Mouse (Mus musculus): Measurements from ENCODE around the gene Park7. TPM values are rescaled to one million over a fixed set of nuclear protein-coding genes. Genes with fewer than 3 reads are reported as not detected.

The Park7 gene
- 390 and 413 TPM in 2 replicates for polyA plus RNA-seq (2015; fragmentation: Nextera tagmentation; extraction: Ambion mirVana)

GRCm38 (mm10) chr4:150914290-150914733, at the start of gene Park7, which contains the start of gene Tnfrsf9:
Gene Park7 (minus strand): TSS chr4:150914437.
Gene Tnfrsf9 (plus strand): TSS chr4:150914562.
- peak; percentile 88 for ATAC-seq

GRCm38 (mm10) chr4:150963711-150964110, 49.5 kb upstream of the Park7 start:
- peaks cover 3% of the 10 kb centered on the region; the same call in 1 of the 2 replicates for H3K4me1 ChIP-seq (ENCODE audit: control insufficient read depth, insufficient read depth, low read depth, low read length)
- no peak for ATAC-seq
- H3K27ac ChIP-seq (ENCODE audit: low read depth, low read length), result no peak overlapping the region
- H3K36me3 ChIP-seq (ENCODE audit: control insufficient read depth, insufficient read depth, low read length), result no peaks in the 10 kb centered on the region
- H3K27me3 ChIP-seq (replicated peaks; ENCODE audit: control insufficient read depth, insufficient read depth, low read length), result no peaks in the 10 kb centered on the region
- H3K4me3 ChIP-seq (ENCODE audit: low read length), result no peak overlapping the region
- H3K9ac ChIP-seq (ENCODE audit: low read depth, low read length), result no peak overlapping the region
- no peaks in the 10 kb centered on the region for H3K9me3 ChIP-seq (ENCODE audit: control insufficient read depth, low read length)
- no peak overlapping the region for H3K4me2 ChIP-seq (ENCODE audit: low read length)
- 75% methylated on average over 2 of the region's 2 CpGs for WGBS

More at GRCm38 (mm10) chr4:150914290-150914733, at the start of gene Park7, which contains the start of gene Tnfrsf9:
- Histone ChIP-seq H3K9me3 (ENCODE audit: control insufficient read depth, low read length) (no peaks in the 10 kb centered on the region), H3K4me2 (ENCODE audit: low read length) (peak within 1 kb of the TSS; percentile 82), H3K36me3 (ENCODE audit: control insufficient read depth, insufficient read depth, low read length) (no peaks in the 10 kb centered on the region), H3K4me1 (ENCODE audit: control insufficient read depth, insufficient read depth, low read depth, low read length) (peaks cover 14% of the 10 kb centered on the region), H3K27me3 (replicated peaks; ENCODE audit: control insufficient read depth, insufficient read depth, low read length) (no peaks in the 10 kb centered on the region), H3K27ac (ENCODE audit: low read depth, low read length) (peak within 1 kb of the TSS; percentile 87), H3K4me3 (ENCODE audit: low read length) (peak within 1 kb of the TSS; percentile 63), H3K9ac (ENCODE audit: low read depth, low read length) (peak within 1 kb of the TSS; percentile 87)
- 0% methylated on average over 48 of the region's 48 CpGs for WGBS

- 67% methylated on average over 6 of the region's 6 CpGs for WGBS
Observed at GRCm38 (mm10) chr4:150962231-150962630, 48.0 kb upstream of the Park7 start.

GRCm38 (mm10) chr4:150958536-150958935, 44.3 kb upstream of the Park7 start:
- ATAC-seq, result no peak
- H3K4me1 ChIP-seq (ENCODE audit: control insufficient read depth, insufficient read depth, low read depth, low read length), result peaks cover 6% of the 10 kb centered on the region
- WGBS, result 76% methylated on average over 7 of the region's 7 CpGs

More at GRCm38 (mm10) chr4:150962231-150962630, 48.0 kb upstream of the Park7 start:
- Histone ChIP-seq H3K4me2 (ENCODE audit: low read length) (no peak overlapping the region), H3K27ac (ENCODE audit: low read depth, low read length) (no peak overlapping the region), H3K4me3 (ENCODE audit: low read length) (no peak overlapping the region), H3K9ac (ENCODE audit: low read depth, low read length) (no peak overlapping the region), H3K9me3 (ENCODE audit: control insufficient read depth, low read length) (no peaks in the 10 kb centered on the region), H3K4me1 (ENCODE audit: control insufficient read depth, insufficient read depth, low read depth, low read length) (peaks cover 3% of the 10 kb centered on the region; the same call in 1 of the 2 replicates), H3K36me3 (ENCODE audit: control insufficient read depth, insufficient read depth, low read length) (no peaks in the 10 kb centered on the region), H3K27me3 (replicated peaks; ENCODE audit: control insufficient read depth, insufficient read depth, low read length) (no peaks in the 10 kb centered on the region)
- ATAC-seq, result no peak

GRCm38 (mm10) chr4:150957106-150957458, 42.8 kb upstream of the Park7 start:
- 32% methylated on average over 1 of the region's 1 CpGs for whole genome bisulfite sequencing

More at GRCm38 (mm10) chr4:150958536-150958935, 44.3 kb upstream of the Park7 start:
- Histone ChIP-seq H3K36me3 (ENCODE audit: control insufficient read depth, insufficient read depth, low read length) (no peaks in the 10 kb centered on the region), H3K27me3 (replicated peaks; ENCODE audit: control insufficient read depth, insufficient read depth, low read length) (no peaks in the 10 kb centered on the region), H3K4me3 (ENCODE audit: low read length) (no peak overlapping the region), H3K4me2 (ENCODE audit: low read length) (no peak overlapping the region), H3K9me3 (ENCODE audit: control insufficient read depth, low read length) (no peaks in the 10 kb centered on the region), H3K9ac (ENCODE audit: low read depth, low read length) (no peak overlapping the region), H3K27ac (ENCODE audit: low read depth, low read length) (no peak overlapping the region)

GRCm38 (mm10) chr4:150956369-150957105, 42.3 kb upstream of the Park7 start:
- Histone ChIP-seq H3K9me3 (ENCODE audit: control insufficient read depth, low read length) (no peaks in the 10 kb centered on the region), H3K4me1 (ENCODE audit: control insufficient read depth, insufficient read depth, low read depth, low read length) (peaks cover 6% of the 10 kb centered on the region), H3K36me3 (ENCODE audit: control insufficient read depth, insufficient read depth, low read length) (no peaks in the 10 kb centered on the region), H3K4me3 (ENCODE audit: low read length) (no peak overlapping the region), H3K27ac (ENCODE audit: low read depth, low read length) (peak overlapping the region; percentile 19; the same call in 1 of the 2 replicates), H3K27me3 (replicated peaks; ENCODE audit: control insufficient read depth, insufficient read depth, low read length) (no peaks in the 10 kb centered on the region), H3K9ac (ENCODE audit: low read depth, low read length) (no peak overlapping the region), H3K4me2 (ENCODE audit: low read length) (no peak overlapping the region)
- 42% methylated on average over 13 of the region's 13 CpGs for WGBS
- peak; percentile 77 for ATAC-seq

More at GRCm38 (mm10) chr4:150957106-150957458, 42.8 kb upstream of the Park7 start:
- no peak overlapping the region for H3K4me3 ChIP-seq (ENCODE audit: low read length)
- H3K36me3 ChIP-seq (ENCODE audit: control insufficient read depth, insufficient read depth, low read length), result no peaks in the 10 kb centered on the region
- H3K27me3 ChIP-seq (replicated peaks; ENCODE audit: control insufficient read depth, insufficient read depth, low read length), result no peaks in the 10 kb centered on the region
- H3K27ac ChIP-seq (ENCODE audit: low read depth, low read length), result no peak overlapping the region
- H3K4me2 ChIP-seq (ENCODE audit: low read length), result no peak overlapping the region
- ATAC-seq, result no peak; the same call in 1 of the 2 replicates
- no peaks in the 10 kb centered on the region for H3K9me3 ChIP-seq (ENCODE audit: control insufficient read depth, low read length)
- H3K4me1 ChIP-seq (ENCODE audit: control insufficient read depth, insufficient read depth, low read depth, low read length), result peaks cover 6% of the 10 kb centered on the region
- no peak overlapping the region for H3K9ac ChIP-seq (ENCODE audit: low read depth, low read length)

- H3K36me3 ChIP-seq (ENCODE audit: control insufficient read depth, insufficient read depth, low read length), result no peaks in the 10 kb centered on the region
- no peak overlapping the region for H3K4me3 ChIP-seq (ENCODE audit: low read length)
- H3K9ac ChIP-seq (ENCODE audit: low read depth, low read length), result no peak overlapping the region
- no peak overlapping the region for H3K27ac ChIP-seq (ENCODE audit: low read depth, low read length)
- ATAC-seq, result no peak
- H3K27me3 ChIP-seq (replicated peaks; ENCODE audit: control insufficient read depth, insufficient read depth, low read length), result no peaks in the 10 kb centered on the region
- WGBS, result 89% methylated on average over 10 of the region's 10 CpGs
- H3K4me2 ChIP-seq (ENCODE audit: low read length), result no peak overlapping the region
- H3K4me1 ChIP-seq (ENCODE audit: control insufficient read depth, insufficient read depth, low read depth, low read length), result no peaks in the 10 kb centered on the region
- no peaks in the 10 kb centered on the region for H3K9me3 ChIP-seq (ENCODE audit: control insufficient read depth, low read length)
Observed at GRCm38 (mm10) chr4:150950972-150951371, 36.7 kb upstream of the Park7 start.

GRCm38 (mm10) chr4:150944707-150945106, 30.5 kb upstream of the Park7 start:
- Histone ChIP-seq H3K4me3 (ENCODE audit: low read length) (no peak overlapping the region), H3K27ac (ENCODE audit: low read depth, low read length) (no peak overlapping the region), H3K4me1 (ENCODE audit: control insufficient read depth, insufficient read depth, low read depth, low read length) (no peaks in the 10 kb centered on the region), H3K27me3 (replicated peaks; ENCODE audit: control insufficient read depth, insufficient read depth, low read length) (no peaks in the 10 kb centered on the region), H3K9me3 (ENCODE audit: control insufficient read depth, low read length) (no peaks in the 10 kb centered on the region), H3K4me2 (ENCODE audit: low read length) (no peak overlapping the region), H3K9ac (ENCODE audit: low read depth, low read length) (no peak overlapping the region), H3K36me3 (ENCODE audit: control insufficient read depth, insufficient read depth, low read length) (no peaks in the 10 kb centered on the region)
- no peak for ATAC-seq
- WGBS, result 94% methylated on average over 7 of the region's 7 CpGs

GRCm38 (mm10) chr4:150939991-150940651, 25.9 kb upstream of the Park7 start:
- H3K9ac ChIP-seq (ENCODE audit: low read depth, low read length), result no peak overlapping the region
- WGBS, result 70% methylated on average over 13 of the region's 13 CpGs
- no peaks in the 10 kb centered on the region for H3K36me3 ChIP-seq (ENCODE audit: control insufficient read depth, insufficient read depth, low read length)
- no peak overlapping the region for H3K27ac ChIP-seq (ENCODE audit: low read depth, low read length)
- no peaks in the 10 kb centered on the region for H3K9me3 ChIP-seq (ENCODE audit: control insufficient read depth, low read length)
- no peak overlapping the region for H3K4me3 ChIP-seq (ENCODE audit: low read length)
- no peak overlapping the region for H3K4me2 ChIP-seq (ENCODE audit: low read length)
- no peaks in the 10 kb centered on the region for H3K27me3 ChIP-seq (replicated peaks; ENCODE audit: control insufficient read depth, insufficient read depth, low read length)
- H3K4me1 ChIP-seq (ENCODE audit: control insufficient read depth, insufficient read depth, low read depth, low read length), result no peaks in the 10 kb centered on the region
- ATAC-seq, result no peak
